39 mouse cellular contexts compared by ENCODE assay signal in genomic region chr5:73023801-73024200, GRCm38 (mm10). TPM values are rescaled to one million over a fixed set of nuclear protein-coding genes. Genes with fewer than 3 reads are reported as not detected.
"Had no signal": no experiment of that assay in that cellular context is flagged by ENCODE, and none has a peak within 500 bp of the region (broad histone marks: within the 10 kb centered on the region; RNA-seq: fewer than 3 reads in every experiment).

No protein-coding gene starts in this region.

- DNase-seq: cerebellum, adult 2 months; cerebellum, adult 8-10 months; cerebellum, adult 9-10 months; cerebellum, adult 9-11 months; cerebellum, postnatal 10 days; cerebellum, postnatal 14 days; cerebellum, postnatal 25 days; cerebellum, postnatal 36 days; embryo, embryonic 11 days; forebrain, postnatal 0 days; gastrocnemius, adult 2 months; gastrocnemius, postnatal 10 days; gastrocnemius, postnatal 14 days; gastrocnemius, postnatal 25 days; gastrocnemius, postnatal 36 days; heart, adult 18-20 months; heart, adult 2 months had no signal

- ATAC-seq: forebrain, embryonic 13.5 days; forebrain, embryonic 14.5 days; forebrain, embryonic 15.5 days; forebrain, embryonic 16.5 days; forebrain, postnatal 0 days had no signal

- H3K4me1 ChIP-seq: embryonic facial prominence, embryonic 12.5 days; embryonic facial prominence, embryonic 15.5 days; forebrain, embryonic 10.5 days; forebrain, embryonic 12.5 days; forebrain, embryonic 13.5 days; forebrain, embryonic 15.5 days had no signal

- H3K9me3 ChIP-seq: embryonic facial prominence, embryonic 10.5 days; embryonic facial prominence, embryonic 12.5 days; embryonic facial prominence, embryonic 13.5 days; embryonic facial prominence, embryonic 15.5 days; forebrain, embryonic 10.5 days; forebrain, embryonic 12.5 days; forebrain, embryonic 13.5 days; forebrain, embryonic 15.5 days had no signal

- H3K27ac ChIP-seq: embryonic facial prominence, embryonic 10.5 days; embryonic facial prominence, embryonic 12.5 days; embryonic facial prominence, embryonic 13.5 days; embryonic facial prominence, embryonic 15.5 days; forebrain, embryonic 10.5 days; forebrain, embryonic 12.5 days; forebrain, embryonic 13.5 days; forebrain, embryonic 15.5 days; gastrocnemius, adult 2 months; heart, adult 2 months had no signal

- H3K9ac ChIP-seq: embryonic facial prominence, embryonic 12.5 days; embryonic facial prominence, embryonic 13.5 days; embryonic facial prominence, embryonic 15.5 days; forebrain, embryonic 12.5 days; forebrain, embryonic 13.5 days; forebrain, embryonic 15.5 days; forebrain, postnatal 0 days had no signal

- H3K4me3 ChIP-seq: embryonic facial prominence, embryonic 10.5 days; embryonic facial prominence, embryonic 12.5 days; embryonic facial prominence, embryonic 13.5 days; embryonic facial prominence, embryonic 15.5 days; erythroblast, embryonic 14.5 days; forebrain, embryonic 10.5 days; forebrain, embryonic 12.5 days; forebrain, embryonic 13.5 days; forebrain, embryonic 15.5 days; gastrocnemius, adult 2 months; heart, adult 2 months had no signal

- H3K27me3 ChIP-seq: embryonic facial prominence, embryonic 12.5 days; embryonic facial prominence, embryonic 13.5 days; embryonic facial prominence, embryonic 15.5 days; forebrain, embryonic 12.5 days; forebrain, embryonic 13.5 days; forebrain, embryonic 15.5 days had no signal

- H3K4me2 ChIP-seq: embryonic facial prominence, embryonic 12.5 days; embryonic facial prominence, embryonic 13.5 days; embryonic facial prominence, embryonic 15.5 days; forebrain, embryonic 12.5 days; forebrain, embryonic 13.5 days; forebrain, embryonic 15.5 days had no signal

RNA-seq across cellular contexts. Expression of gene Slc10a4, which starts 17.1 kb away (rescaled TPM):
- total RNA-seq: common myeloid progenitor, adult 5-6 weeks; gastrocnemius, adult 18-20 months; gastrocnemius, adult 2 months; gastrocnemius, adult 8-10 months; gastrocnemius, postnatal 10 days; gastrocnemius, postnatal 14 days; gastrocnemius, postnatal 25 days; gastrocnemius, postnatal 4 days; granulocyte monocyte progenitor cell, adult 5-6 weeks; heart, adult 18-20 months had no signal
- polyA plus RNA-seq: erythroblast, embryonic 14.5 days had no signal

RNA-seq across cellular contexts. Expression of gene Gm10135, which starts 49.3 kb away (rescaled TPM):
- total RNA-seq: common myeloid progenitor, adult 5-6 weeks; forebrain, postnatal 0 days; gastrocnemius, adult 18-20 months; gastrocnemius, adult 2 months; gastrocnemius, adult 8-10 months; gastrocnemius, postnatal 10 days; gastrocnemius, postnatal 14 days; gastrocnemius, postnatal 25 days; gastrocnemius, postnatal 36 days; gastrocnemius, postnatal 4 days; granulocyte monocyte progenitor cell, adult 5-6 weeks; heart, adult 18-20 months; heart, adult 2 months had no signal
- polyA plus RNA-seq: cerebellum, adult 2 months; cortical plate, adult 2 months; embryonic facial prominence, embryonic 10.5 days; embryonic facial prominence, embryonic 11.5 days; embryonic facial prominence, embryonic 12.5 days; embryonic facial prominence, embryonic 13.5 days; embryonic facial prominence, embryonic 14.5 days; embryonic facial prominence, embryonic 15.5 days; erythroblast, embryonic 14.5 days; forebrain, embryonic 10.5 days; forebrain, embryonic 11.5 days; forebrain, embryonic 12.5 days; forebrain, embryonic 13.5 days; forebrain, embryonic 14.5 days; forebrain, embryonic 15.5 days; forebrain, embryonic 16.5 days; forebrain, postnatal 0 days; frontal cortex, adult 2 months; gonadal fat pad, adult 2 months; heart, adult 2 months had no signal
